Mouse (Mus musculus): Measurements from ENCODE around the gene Pou6f2.

- TF ChIP-seq CTCF (IDR thresholded peaks at IDR 0.05; ENCODE audit: extremely low read depth, insufficient read depth, low read length) (peak; percentile 64), POLR2A (IDR thresholded peaks at IDR 0.05; ENCODE audit: extremely low read depth, insufficient read depth, low read length) (no peak)
Observed at GRCm38 (mm10) chr13:18124368-18124767, 273.1 kb downstream of the Pou6f2 start.

All from cortical plate, adult 2 months (tissue).